8 mouse cellular contexts compared by ENCODE assay signal in genomic region chr1:135544504-135545146, GRCm38 (mm10).
A peak's percentile ranks its signal among the peaks of the same experiment; 100 is the strongest.
DNase-seq lines count a peak whose midpoint lies in the region; ATAC-seq and TF ChIP-seq lines count a peak whose summit lies in the region.

No protein-coding gene starts in this region.

- H3K9ac ChIP-seq in forebrain, embryonic 12.5 days = no peak overlapping the region

- ATAC-seq in G1E (ENCODE audit: extremely low read depth, insufficient number of reproducible peaks, low FRiP score, poor library complexity, severe bottlenecking) = no peak
- 0 out of 2 replicates have a peak, but pooled peaks have one; percentile 24 for ATAC-seq in forebrain, embryonic 12.5 days (ENCODE audit: low FRiP score)

- intact Hi-C loops in heart, postnatal 25 days (cut with DNase I) = loop anchor here (1.0 to 10.0 kb wide), 3 partner anchors 126 to 370 kb away; partner anchors contain the start of gene Tnni1

- 41% methylated on average over 16 of the region's 16 CpGs for WGBS in forebrain, embryonic 12.5 days

- TF ChIP-seq CTCF in G1E (IDR thresholded peaks at IDR 0.05; ENCODE audit: low read depth, low read length) = peak; percentile 33; the same call in 1 of the 2 replicates

- DNase-seq in G1E (ENCODE audit: low spot score) = peak; percentile 45
- peak; percentile 77 for DNase-seq in brain, embryonic 18.5 days (ENCODE audit: low read depth, low spot score)
- peak; percentile 71 for DNase-seq in heart, postnatal 25 days (ENCODE audit: low spot score)
- peak; percentile 83 to 91 for DNase-seq in layer of hippocampus, adult 8-10 months (ENCODE audit: low spot score in 2 of 2)
- DNase-seq in lung, postnatal 10 days = peak; percentile 92
- DNase-seq in ovary, postnatal 14 days (ENCODE audit: low spot score) = peak; percentile 77
- peak; percentile 55 to 65 for DNase-seq in thymus, postnatal 36 days

- no peaks in the 10 kb centered on the region for H3K9me3 ChIP-seq in G1E (replicated peaks)
- no peaks in the 10 kb centered on the region for H3K9me3 ChIP-seq in forebrain, embryonic 12.5 days

- no peaks in the 10 kb centered on the region for H3K4me1 ChIP-seq in G1E (ENCODE audit: insufficient read depth, low read depth, low read length)
- peaks cover 46% of the 10 kb centered on the region for H3K4me1 ChIP-seq in forebrain, embryonic 12.5 days

- H3K4me3 ChIP-seq in G1E (ENCODE audit: low read depth, low read length) = no peak overlapping the region
- H3K4me3 ChIP-seq in forebrain, embryonic 12.5 days (replicated peaks) = no peak overlapping the region

- no peak overlapping the region for H3K4me2 ChIP-seq in forebrain, embryonic 12.5 days

- H3K36me3 ChIP-seq in G1E (replicated peaks) = no peaks in the 10 kb centered on the region
- H3K36me3 ChIP-seq in forebrain, embryonic 12.5 days (replicated peaks) = 0 out of 2 replicates have a peak, but pooled peaks cover 5% of the 10 kb centered on the region

- H3K27ac ChIP-seq in forebrain, embryonic 12.5 days = peak overlapping the region; percentile 70

- peaks cover 15% of the 10 kb centered on the region; the same call in 1 of the 2 replicates for H3K27me3 ChIP-seq in G1E (ENCODE audit: insufficient read depth, low read length)
- no peaks in the 10 kb centered on the region for H3K27me3 ChIP-seq in forebrain, embryonic 12.5 days
